Mouse (Mus musculus) lung, adult 2 months (tissue): ENCODE results near the gene Tex36.

ENCODE experiments used
- CTCF ChIP-seq: fragments of 200-500 bp; IDR thresholded peaks from 2 replicates; pipeline ENCODE4 v1.5.1; 2011; ENCODE audit warnings: mild to moderate bottlenecking, low read length, control low read depth; ENCODE audit not compliant: insufficient read depth
- POLR2A ChIP-seq: fragments of 200-500 bp; IDR thresholded peaks from 2 replicates; pipeline ENCODE4 v1.6.1; 2011; ENCODE audit warnings: low read depth, mild to moderate bottlenecking, control low read depth, low read length, borderline replicate concordance; ENCODE audit errors: extremely low read depth

DNA sequence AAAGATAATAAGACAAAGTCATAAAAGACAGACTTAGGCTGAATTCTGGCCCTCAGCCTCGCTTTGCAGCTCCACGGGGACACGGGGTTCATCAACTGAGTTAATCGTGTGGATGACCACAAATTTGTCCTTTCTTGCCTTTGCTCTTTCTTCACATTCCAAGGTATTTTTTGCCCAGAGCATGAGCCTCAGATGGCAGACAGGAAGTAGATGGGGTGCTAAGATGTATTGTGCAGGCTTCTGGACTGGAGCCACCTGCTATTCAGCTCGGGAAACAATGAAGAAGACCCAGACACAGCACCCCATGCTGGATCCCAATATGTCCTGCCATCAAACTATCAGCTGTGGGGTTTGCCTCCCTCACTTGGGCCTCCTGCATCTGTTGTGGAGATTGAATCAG, 5.4 kb upstream of the Tex36 start:
- no peak for TF ChIP-seq CTCF
- TF ChIP-seq POLR2A: no peak
